Mouse (Mus musculus): ENCODE data around the gene Dnajc16.

The Dnajc16 gene

GRCm38 (mm10) chr4:141722731-141723672 lies 67.7 kb downstream of the Dnajc16 start, which contains the start of gene Ddi2:
Gene Ddi2 (minus strand): TSS chr4:141723419.
- peak; percentile 91 for DNase-seq

DNA sequence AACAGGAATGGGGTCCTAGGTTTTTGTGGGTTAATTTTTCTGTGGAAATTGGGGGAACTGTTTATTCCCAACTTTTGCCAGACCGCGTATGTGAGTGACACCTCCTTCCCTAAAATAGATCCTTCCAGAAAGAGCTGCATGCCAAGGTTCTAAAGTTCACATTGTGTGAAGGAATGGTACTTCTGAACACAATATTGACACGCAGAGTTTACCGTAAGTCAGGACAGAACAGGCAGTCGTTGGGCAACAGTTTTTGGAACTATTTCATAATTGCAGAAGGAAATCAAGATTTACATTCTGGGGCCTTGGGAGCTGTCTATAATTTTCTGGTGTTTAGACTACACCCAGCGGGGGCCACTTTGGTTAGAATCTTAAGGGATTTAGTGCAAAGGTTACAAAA lies 68.8 kb downstream of the Dnajc16 start:
- DNase-seq, result no peak

GRCm38 (mm10) chr4:141720761-141721523 lies 69.8 kb downstream of the Dnajc16 start:
- DNase-seq, result no peak

DNA sequence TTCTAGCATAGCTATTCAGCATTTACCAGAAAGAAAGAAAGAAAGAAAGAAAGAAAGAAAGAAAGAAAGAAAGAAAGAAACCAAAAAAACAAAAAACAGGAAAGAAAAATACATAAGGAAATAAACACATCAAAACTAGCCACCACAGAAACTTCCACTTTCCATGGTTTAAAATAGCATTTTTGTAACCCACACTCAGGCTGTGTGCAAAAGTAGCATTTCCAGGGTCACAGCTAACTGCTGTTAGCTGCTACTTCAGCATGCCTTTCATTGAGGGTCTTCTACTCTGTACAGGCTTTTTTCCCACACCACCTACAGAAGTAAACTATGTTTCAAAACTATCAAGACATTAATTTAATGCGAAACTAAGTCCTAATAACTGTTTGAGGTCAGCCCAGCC lies 71.4 kb downstream of the Dnajc16 start:
- DNase-seq, result no peak

GRCm38 (mm10) chr4:141717633-141718032 lies 73.1 kb downstream of the Dnajc16 start:
- DNase-seq, result no peak

- DNase-seq, result no peak
Observed at GRCm38 (mm10) chr4:141715027-141715426, 75.7 kb downstream of the Dnajc16 start.

DNA sequence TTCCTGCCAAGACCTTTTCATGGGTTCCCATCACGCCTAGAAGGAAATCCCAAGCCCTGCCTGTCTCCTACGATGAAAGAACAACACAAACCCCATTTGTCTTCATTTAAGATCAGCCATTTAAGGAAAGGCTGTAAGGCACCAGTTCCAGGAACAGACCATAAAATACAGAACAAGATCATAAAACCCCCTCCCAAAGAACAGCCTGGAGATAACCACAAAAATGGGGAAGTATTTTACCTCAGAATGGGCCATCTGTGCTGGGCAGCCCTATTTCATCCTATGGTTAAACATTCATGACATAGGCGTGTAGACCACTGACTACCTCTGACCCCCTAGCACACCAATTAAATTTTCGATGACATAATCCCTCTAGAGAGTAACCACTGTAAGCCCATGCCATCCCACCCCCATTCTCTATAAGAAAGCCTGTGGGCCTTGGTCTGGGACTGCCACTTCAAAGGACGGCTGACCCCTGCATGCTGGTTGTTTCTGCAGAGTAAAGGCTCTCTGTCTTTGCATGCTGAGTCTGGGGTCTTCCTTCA lies 77.1 kb downstream of the Dnajc16 start:
- DNase-seq, result no peak

GRCm38 (mm10) chr4:141711250-141711649 lies 79.5 kb downstream of the Dnajc16 start:
- DNase-seq, result no peak
